Mouse (Mus musculus) adrenal gland, adult 2 months (tissue): ENCODE results near the gene Btbd35f2. TPM values are rescaled to one million over a fixed set of nuclear protein-coding genes. Genes with fewer than 3 reads are reported as not detected.
"Not testable (repeated sequence)": the region's sequence is repeated elsewhere in the genome, so short reads cannot be mapped to it uniquely, and the experiment has no call there.

Experiments used
- DNase-seq: peaks from one replicate; pipeline ENCODE4 v3.0.0; 2021
- long read RNA-seq: library from polyadenylated mRNA; stranded (forward); transcript quantifications from one replicate; pipeline ENCODE4 v2.0.0, GENCODE M21; 2021
- polyA plus RNA-seq: library from polyadenylated mRNA; depleted of rRNA; stranded (reverse); fragments of >200 nt; gene quantifications from 2 replicates; pipeline ENCODE4 v1.2.3, GENCODE M21; 2012; rRNA removed
- total RNA-seq, 2 experiments: library from RNA; stranded (reverse); gene quantifications; 2 replicates each; pipeline ENCODE4 v1.2.3; 2021

The Btbd35f2 gene
- total RNA-seq (not detected), polyA plus RNA-seq (not detected in 2 replicates)
- long read RNA-seq: 0 reads

GRCm38 (mm10) chrX:32278094-32278493 lies at the start of gene Btbd35f2:
Gene Btbd35f2 (plus strand): TSS chrX:32278394.
- DNase-seq: not testable (repeated sequence)

Other genes with a start within 250 kb of the Btbd35f2 start
- not detected for gene Btbd35f22, start 230.6 kb upstream of the Btbd35f2 start, total RNA-seq
- gene Btbd35f22, start 230.6 kb upstream of the Btbd35f2 start, polyA plus RNA-seq: not detected in 2 replicates